Mouse (Mus musculus) liver, embryonic 12.5 days (tissue): ENCODE measurements around the gene Pgap2. TPM values are rescaled to one million over a fixed set of nuclear protein-coding genes. Genes with fewer than 3 reads are reported as not detected.

Experiments
- ATAC-seq: fragments of 200-750 bp; cut with Nextera tagmentation; 2 replicates; pipeline ENCODE4 v1.8.0; 2017; ENCODE audit warnings: moderate number of reproducible peaks, mild to moderate bottlenecking, moderate library complexity
- H3K27ac ChIP-seq: fragments of 300-500 bp; sonication (generic); 2 replicates; pipeline ENCODE4 v1.5.1; 2016; ENCODE audit warnings: mild to moderate bottlenecking
- H3K27me3 ChIP-seq: fragments of 300-500 bp; sonication (generic); replicated peaks from 2 replicates; pipeline ENCODE4 v1.6.1; 2016; ENCODE audit warnings: mild to moderate bottlenecking, moderate library complexity
- H3K36me3 ChIP-seq: fragments of 300-500 bp; sonication (generic); 2 replicates; pipeline ENCODE4 v1.6.1; 2016; ENCODE audit warnings: mild to moderate bottlenecking, moderate library complexity
- H3K4me1 ChIP-seq: fragments of 300-500 bp; sonication (generic); 2 replicates; pipeline ENCODE4 v1.6.1; 2016
- H3K4me2 ChIP-seq: fragments of 300-500 bp; sonication (generic); 2 replicates; pipeline ENCODE4 v1.6.1; 2016; ENCODE audit warnings: mild to moderate bottlenecking, moderate library complexity
- H3K4me3 ChIP-seq: fragments of 300-500 bp; sonication (generic); 2 replicates; pipeline ENCODE4 v1.5.1; 2016; ENCODE audit warnings: mild to moderate bottlenecking, moderate library complexity
- H3K9ac ChIP-seq: fragments of 300-500 bp; sonication (generic); 2 replicates; pipeline ENCODE4 v1.6.1; 2016; ENCODE audit warnings: mild to moderate bottlenecking, moderate library complexity
- H3K9me3 ChIP-seq: fragments of 300-500 bp; sonication (generic); replicated peaks from 2 replicates; pipeline ENCODE4 v1.6.1; 2016; ENCODE audit warnings: mild to moderate bottlenecking, moderate library complexity
- WGBS: fragments of 180-500 bp; shearing (Covaris S2); methylation state at CpG from one replicate; pipeline ENCODE4 v1.1.7; 2016; ENCODE audit not compliant: insufficient replicate concordance; 5-methylcytosine and 5-hydroxymethylcytosine counted together
- polyA plus RNA-seq: library from polyadenylated mRNA; unstranded; fragments of >200 nt; fragmentation: Nextera tagmentation; extraction: Ambion mirVana; gene quantifications from 2 replicates; pipeline ENCODE4 v1.2.1, GENCODE M21; 2016

Pgap2 gene
- polyA plus RNA-seq, 1 experiment from 2014 or later: 28.5 TPM

DNA sequence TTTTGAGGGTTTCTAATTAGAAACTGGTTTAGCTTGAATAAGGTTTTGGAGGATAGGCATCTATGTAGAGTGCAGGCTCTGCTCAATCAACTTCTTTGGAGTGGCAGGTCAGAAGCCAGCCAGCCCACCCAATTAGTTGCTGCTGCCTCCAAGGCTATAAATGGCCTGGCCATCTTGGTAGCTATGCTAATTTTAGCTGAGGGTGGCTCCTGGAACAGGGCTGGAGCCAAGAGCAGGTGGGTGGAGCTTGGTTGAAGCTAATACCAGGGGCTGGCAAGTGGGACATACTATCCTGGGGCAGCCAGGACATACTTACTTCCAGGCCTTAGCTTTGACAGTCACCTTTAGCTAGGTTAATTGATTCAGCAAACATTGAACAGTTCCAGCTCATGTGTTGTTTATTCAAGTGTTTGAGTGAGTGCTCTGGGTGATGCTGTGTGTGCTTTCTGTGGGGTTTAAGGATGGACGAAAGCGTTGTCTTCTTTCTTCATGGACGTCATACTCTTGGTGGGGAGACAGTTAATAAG lies 62.5 kb downstream of the Pgap2 start:
- WGBS: 79% methylated on average over 3 of the region's 3 CpGs
- no peak for ATAC-seq
- no peak overlapping the region for H3K27ac ChIP-seq

DNA sequence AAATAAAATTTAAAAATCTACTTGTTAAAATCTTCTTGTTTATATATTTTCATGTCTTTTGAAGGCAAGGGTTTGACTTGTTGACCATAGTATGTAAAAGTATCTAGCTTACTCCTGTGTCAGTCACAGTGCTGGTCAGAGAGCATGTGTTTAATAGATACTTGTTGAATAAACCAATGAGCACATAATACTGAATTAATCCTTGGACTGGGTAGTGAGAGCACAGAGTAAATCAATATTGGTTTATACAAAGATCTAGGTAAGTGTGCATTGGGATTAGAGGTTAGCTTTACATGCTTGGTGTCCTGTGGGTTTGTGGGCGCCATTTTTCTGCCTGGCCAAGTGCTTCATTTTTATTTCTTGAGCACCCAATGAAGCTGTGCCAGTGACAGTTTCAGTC lies 71.4 kb downstream of the Pgap2 start:
- Histone ChIP-seq H3K27ac (no peak overlapping the region), H3K36me3 (no peaks in the 10 kb centered on the region), H3K27me3 (no peaks in the 10 kb centered on the region), H3K4me2 (no peak overlapping the region), H3K4me3 (no peak overlapping the region), H3K9me3 (no peaks in the 10 kb centered on the region), H3K4me1 (0 out of 2 replicates have a peak, but pooled peaks cover 5% of the 10 kb centered on the region), H3K9ac (no peak overlapping the region)
- 82% methylated on average over 1 of the region's 1 CpGs for WGBS
- no peak for ATAC-seq

More for the DNA sequence above, 62.5 kb downstream of the Pgap2 start:
- Histone ChIP-seq H3K4me2 (no peak overlapping the region), H3K9me3 (no peaks in the 10 kb centered on the region), H3K27me3 (no peaks in the 10 kb centered on the region), H3K36me3 (no peaks in the 10 kb centered on the region), H3K9ac (no peak overlapping the region), H3K4me1 (peaks cover 54% of the 10 kb centered on the region), H3K4me3 (no peak overlapping the region)

DNA sequence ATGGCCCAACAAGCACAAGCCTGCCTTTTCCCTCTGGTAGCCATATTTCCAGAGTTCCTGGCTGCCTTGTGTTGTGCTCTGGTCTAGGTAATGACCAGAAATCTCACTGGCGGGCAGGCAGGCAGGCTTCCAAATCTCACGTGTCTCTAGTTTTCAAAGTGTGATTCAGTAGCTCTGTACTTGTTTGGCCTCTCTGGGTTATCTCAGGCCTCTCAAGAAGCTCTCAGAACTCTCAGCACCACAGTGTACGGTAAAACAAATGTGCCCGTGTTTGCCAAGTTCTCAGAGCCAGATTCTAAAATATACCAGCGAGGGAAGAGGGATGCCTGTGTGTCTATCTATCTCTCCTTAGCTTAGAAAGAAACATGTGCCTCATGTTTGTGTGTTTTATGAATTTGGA lies 72.3 kb downstream of the Pgap2 start:
- no peak overlapping the region for H3K4me2 ChIP-seq
- ATAC-seq: no peak
- H3K4me1 ChIP-seq: 0 out of 2 replicates have a peak, but pooled peaks cover 5% of the 10 kb centered on the region
- no peak overlapping the region for H3K4me3 ChIP-seq
- no peaks in the 10 kb centered on the region for H3K27me3 ChIP-seq
- H3K9me3 ChIP-seq: no peaks in the 10 kb centered on the region
- WGBS: 63% methylated on average over 5 of the region's 5 CpGs
- H3K27ac ChIP-seq: no peak overlapping the region
- no peak overlapping the region for H3K9ac ChIP-seq
- H3K36me3 ChIP-seq: no peaks in the 10 kb centered on the region

Other genes with a start within 250 kb of the Pgap2 start
- 4.5 and 4.9 TPM in 2 replicates for gene Il18bp, start 191.5 kb upstream of the Pgap2 start, polyA plus RNA-seq
- gene Rnf121, start 144.7 kb upstream of the Pgap2 start, polyA plus RNA-seq: 12.7 and 13.4 TPM in 2 replicates
- gene Xndc1, start 144.7 kb upstream of the Pgap2 start, polyA plus RNA-seq: 20.2 and 21.0 TPM in 2 replicates
- 0.33 and 0.41 TPM in 2 replicates for gene Xntrpc, start 144.5 kb upstream of the Pgap2 start, polyA plus RNA-seq
- gene Trpc2, start 127.1 kb upstream of the Pgap2 start, polyA plus RNA-seq: not detected in 2 replicates
- gene Art1, start 108.5 kb upstream of the Pgap2 start, polyA plus RNA-seq: 0.12 and 0.42 TPM in 2 replicates
- gene Art5, start 100.7 kb upstream of the Pgap2 start, polyA plus RNA-seq: 0.18 and 0.36 TPM in 2 replicates
- not detected in 2 replicates for gene Chrna10, start 93.4 kb upstream of the Pgap2 start, polyA plus RNA-seq
- 30.4 and 31.0 TPM in 2 replicates for gene Nup98, start within 50 bp of the Pgap2 start, polyA plus RNA-seq
- 61.3 and 63.3 TPM in 2 replicates for gene Rhog, start 45.8 kb downstream of the Pgap2 start, polyA plus RNA-seq
- gene Stim1, start 57.6 kb downstream of the Pgap2 start, polyA plus RNA-seq: 19.5 and 19.9 TPM in 2 replicates
- gene Rrm1, start 231.5 kb downstream of the Pgap2 start, polyA plus RNA-seq: 254 and 266 TPM in 2 replicates